Mouse (Mus musculus) lung, embryonic 14.5 days (tissue): Measurements from ENCODE around the gene Troap. TPM values are rescaled to one million over a fixed set of nuclear protein-coding genes. Genes with fewer than 3 reads are reported as not detected.

Source experiments
- ATAC-seq: fragments of 200-750 bp; cut with Nextera tagmentation; 2 replicates; pipeline ENCODE4 v1.8.0; 2017; ENCODE audit warnings: mild to moderate bottlenecking, moderate TSS enrichment, moderate library complexity; ENCODE audit not compliant: insufficient read depth
- DNase-seq: peaks from one replicate; pipeline ENCODE4 v3.0.0-alpha.2; 2015
- H3K27ac ChIP-seq: fragments of 300-500 bp; sonication (generic); 2 replicates; pipeline ENCODE4 v1.5.1; 2014; ENCODE audit warnings: low read depth, mild to moderate bottlenecking, moderate library complexity
- H3K27me3 ChIP-seq: fragments of 300-500 bp; sonication (generic); 2 replicates; pipeline ENCODE4 v1.6.1; 2014; ENCODE audit warnings: low read length, control low read depth; ENCODE audit not compliant: insufficient read depth
- H3K36me3 ChIP-seq: fragments of 300-500 bp; sonication (generic); 2 replicates; pipeline ENCODE4 v1.6.1; 2014; ENCODE audit warnings: control low read depth; ENCODE audit not compliant: insufficient read depth
- H3K4me1 ChIP-seq: fragments of 300-500 bp; sonication (generic); 2 replicates; pipeline ENCODE4 v1.6.1; 2014; ENCODE audit warnings: antibody characterized with exemption, control low read depth; ENCODE audit not compliant: insufficient read depth
- H3K4me2 ChIP-seq: fragments of 300-500 bp; sonication (generic); 2 replicates; pipeline ENCODE4 v1.6.1; 2014; ENCODE audit warnings: mild to moderate bottlenecking
- H3K4me3 ChIP-seq: fragments of 300-500 bp; sonication (generic); 2 replicates; pipeline ENCODE4 v1.5.1; 2014; ENCODE audit warnings: low read depth, low read length
- H3K9ac ChIP-seq: fragments of 300-500 bp; sonication (generic); 2 replicates; pipeline ENCODE4 v1.6.1; 2014
- H3K9me3 ChIP-seq: fragments of 300-500 bp; sonication (generic); 2 replicates; pipeline ENCODE4 v1.6.1; 2016; ENCODE audit warnings: low read depth, low read length, control low read depth
- CTCF ChIP-seq: IDR thresholded peaks from 2 replicates; pipeline ENCODE4 v1.5.1; 2016; ENCODE audit warnings: antibody characterized with exemption, low read depth
- WGBS: fragments of 180-500 bp; shearing (Covaris S2); extraction: QIAGEN DNeasy Blood & Tissue Kit; methylation state at CpG from one replicate; pipeline ENCODE4 v1.1.7; 2014; 5-methylcytosine and 5-hydroxymethylcytosine counted together
- polyA plus RNA-seq: library from polyadenylated mRNA; unstranded; fragments of >200 nt; fragmentation: Nextera tagmentation; extraction: Ambion mirVana; gene quantifications from 2 replicates; pipeline ENCODE4 v1.2.1, GENCODE M21; 2014

The Troap gene
- polyA plus RNA-seq, 1 experiment from 2014 or later: 35.1 TPM

DNA sequence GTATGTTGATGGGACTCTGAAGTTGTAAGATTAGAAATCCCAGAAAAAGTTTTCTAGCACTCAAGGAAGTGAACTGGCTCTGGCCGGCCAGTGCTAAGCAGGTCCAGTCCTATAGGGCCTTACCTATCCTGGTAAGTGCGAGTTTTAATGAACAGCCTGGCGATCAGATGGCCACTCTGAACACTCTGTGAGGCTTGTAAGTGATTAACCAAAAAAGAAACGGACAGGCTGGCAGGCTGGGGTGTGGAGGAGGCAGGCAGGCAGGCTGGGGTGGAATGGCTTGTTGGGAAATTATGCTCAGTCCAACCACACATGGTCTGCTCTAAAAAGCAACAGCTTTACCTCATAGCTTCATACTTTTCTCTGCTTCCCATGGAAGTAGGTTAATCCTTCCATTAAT is 38.9 kb upstream of the Troap start:
- TF ChIP-seq CTCF: no peak
- H3K4me1 ChIP-seq: peaks cover 17% of the 10 kb centered on the region
- H3K9ac ChIP-seq: no peak overlapping the region
- ATAC-seq (no peak), DNase-seq (no peak)
- no peak overlapping the region for H3K4me3 ChIP-seq
- H3K36me3 ChIP-seq: peaks cover 41% of the 10 kb centered on the region
- WGBS: 88% methylated on average over 4 of the region's 4 CpGs
- no peak overlapping the region for H3K4me2 ChIP-seq
- H3K27ac ChIP-seq: no peak overlapping the region
- H3K9me3 ChIP-seq: no peaks in the 10 kb centered on the region
- no peaks in the 10 kb centered on the region for H3K27me3 ChIP-seq

DNA sequence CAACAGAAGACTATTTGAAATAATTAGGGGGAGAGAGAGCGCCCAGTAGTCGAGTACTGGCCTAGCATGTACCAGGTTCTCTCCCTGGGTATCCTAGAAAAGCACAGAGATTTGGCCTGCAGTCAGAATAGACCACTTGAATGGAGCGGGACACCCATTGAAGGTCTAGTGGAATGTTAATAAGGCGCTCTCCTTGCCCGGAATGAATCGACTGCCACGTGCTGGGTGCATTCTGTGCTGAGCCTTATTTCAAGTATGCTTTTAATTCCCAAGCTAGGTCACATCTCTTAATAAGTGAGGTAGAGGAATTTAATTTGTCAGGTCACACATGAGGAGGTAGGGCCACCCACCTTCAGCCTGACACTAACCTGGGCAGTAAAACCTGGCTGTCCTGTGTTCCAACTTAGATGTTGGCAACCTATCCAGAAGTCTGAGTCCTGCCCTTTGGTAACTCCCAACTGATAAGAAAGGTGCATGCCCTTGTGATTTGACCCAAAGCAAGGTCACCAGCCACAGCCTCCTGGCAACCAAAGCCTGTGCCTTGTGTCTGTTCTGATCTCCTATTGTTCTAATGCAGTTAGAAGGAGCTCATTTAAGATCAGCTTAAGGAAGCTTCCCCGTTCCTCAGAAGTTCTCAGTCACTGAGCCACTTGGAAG is 38.0 kb upstream of the Troap start:
- Histone ChIP-seq H3K27ac (no peak overlapping the region), H3K4me2 (no peak overlapping the region), H3K36me3 (peaks cover 41% of the 10 kb centered on the region), H3K4me1 (peaks cover 15% of the 10 kb centered on the region), H3K9ac (no peak overlapping the region), H3K27me3 (no peaks in the 10 kb centered on the region), H3K9me3 (no peaks in the 10 kb centered on the region), H3K4me3 (no peak overlapping the region)
- ATAC-seq: no peak
- TF ChIP-seq CTCF: no peak
- DNase-seq: no peak
- 91% methylated on average over 8 of the region's 8 CpGs for WGBS

DNA sequence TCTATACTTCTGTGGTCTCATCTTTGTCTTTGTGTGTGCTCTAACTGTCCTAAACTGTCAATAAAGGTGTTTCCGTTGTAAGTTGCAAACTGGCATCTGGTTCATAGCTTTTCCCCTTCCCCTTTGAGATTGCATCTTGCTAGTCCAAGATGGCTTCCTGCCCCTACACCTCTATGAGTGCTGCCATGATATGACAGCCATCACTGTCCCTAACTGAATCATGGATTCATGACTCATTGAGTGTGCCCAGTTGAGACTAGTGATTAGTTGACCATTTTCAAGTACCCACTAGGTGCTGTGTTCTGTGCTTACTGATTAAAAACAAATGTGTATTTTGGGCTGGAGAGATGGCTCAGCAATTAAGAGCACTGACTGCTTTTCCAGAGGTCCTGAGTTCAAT is 36.4 kb upstream of the Troap start:
- no peak overlapping the region for H3K4me3 ChIP-seq
- no peak for TF ChIP-seq CTCF
- no peaks in the 10 kb centered on the region for H3K4me1 ChIP-seq
- no peaks in the 10 kb centered on the region for H3K9me3 ChIP-seq
- 100% methylated on average over 1 of the region's 1 CpGs for WGBS
- no peak overlapping the region for H3K27ac ChIP-seq
- H3K36me3 ChIP-seq: peaks cover 41% of the 10 kb centered on the region
- H3K4me2 ChIP-seq: no peak overlapping the region
- no peaks in the 10 kb centered on the region for H3K27me3 ChIP-seq
- DNase-seq (no peak), ATAC-seq (no peak)
- H3K9ac ChIP-seq: no peak overlapping the region

DNA sequence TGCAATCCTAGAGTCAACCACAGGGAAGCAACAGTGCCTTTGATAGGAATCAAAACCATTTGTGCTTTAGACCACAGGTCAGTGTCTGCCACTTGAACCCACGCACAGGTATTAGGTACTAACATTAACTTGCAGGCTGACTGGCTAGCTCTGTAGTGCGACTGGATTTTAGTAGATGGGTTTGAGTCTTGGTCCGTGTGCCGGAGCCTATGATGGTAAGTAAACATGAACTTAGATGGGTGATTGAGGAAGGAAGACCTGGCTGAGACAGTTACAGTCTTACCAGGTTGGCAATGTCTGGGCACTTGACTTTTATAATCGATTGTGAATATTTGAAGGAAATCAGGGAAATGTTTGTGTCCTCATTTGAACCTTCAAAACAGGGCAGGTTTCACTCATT is 35.6 kb upstream of the Troap start:
- H3K4me2 ChIP-seq: no peak overlapping the region
- H3K9ac ChIP-seq: no peak overlapping the region
- peaks cover 39% of the 10 kb centered on the region for H3K36me3 ChIP-seq
- TF ChIP-seq CTCF: no peak
- DNase-seq (no peak), ATAC-seq (no peak)
- no peaks in the 10 kb centered on the region for H3K4me1 ChIP-seq
- no peak overlapping the region for H3K4me3 ChIP-seq
- 84% methylated on average over 5 of the region's 5 CpGs for WGBS
- no peaks in the 10 kb centered on the region for H3K27me3 ChIP-seq
- H3K9me3 ChIP-seq: no peaks in the 10 kb centered on the region
- H3K27ac ChIP-seq: no peak overlapping the region

DNA sequence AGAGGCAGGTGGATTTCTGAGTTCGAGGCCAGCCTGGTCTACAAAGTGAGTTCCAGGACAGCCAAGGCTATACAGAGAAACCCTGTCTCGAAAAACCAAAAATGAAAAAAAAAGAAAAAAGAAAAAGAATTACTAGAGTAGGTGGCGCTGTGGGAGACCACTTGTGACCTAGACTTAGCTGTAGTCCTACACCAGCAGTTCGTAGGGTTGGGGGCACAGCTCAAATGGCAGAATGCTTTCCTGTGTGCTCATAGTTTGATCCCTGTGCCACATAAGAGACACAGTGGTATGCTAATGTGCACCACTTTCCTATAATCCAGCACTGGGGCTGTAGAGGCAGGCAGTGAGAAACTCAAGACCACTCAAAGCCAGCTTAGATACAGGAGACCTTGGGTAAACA is 35.1 kb upstream of the Troap start:
- Histone ChIP-seq H3K4me1 (no peaks in the 10 kb centered on the region), H3K36me3 (peaks cover 37% of the 10 kb centered on the region), H3K27me3 (no peaks in the 10 kb centered on the region), H3K4me2 (no peak overlapping the region), H3K9me3 (no peaks in the 10 kb centered on the region), H3K27ac (no peak overlapping the region), H3K4me3 (no peak overlapping the region), H3K9ac (no peak overlapping the region)
- no peak for ATAC-seq
- TF ChIP-seq CTCF: no peak
- WGBS: 62% methylated on average over 4 of the region's 4 CpGs
- no peak for DNase-seq

- H3K36me3 ChIP-seq: peaks cover 28% of the 10 kb centered on the region
- DNase-seq (no peak), ATAC-seq (no peak)
- no peaks in the 10 kb centered on the region for H3K4me1 ChIP-seq
- no peak overlapping the region for H3K27ac ChIP-seq
- H3K9me3 ChIP-seq: no peaks in the 10 kb centered on the region
- no peak overlapping the region for H3K9ac ChIP-seq
- H3K27me3 ChIP-seq: no peaks in the 10 kb centered on the region
- WGBS: 49% methylated on average over 26 of the region's 26 CpGs
- no peak overlapping the region for H3K4me2 ChIP-seq
- peak; percentile 51 for TF ChIP-seq CTCF
- no peak overlapping the region for H3K4me3 ChIP-seq
These were observed 34.1 kb upstream of the Troap start for GRCm38 (mm10) chr15:99039996-99040919.

DNA sequence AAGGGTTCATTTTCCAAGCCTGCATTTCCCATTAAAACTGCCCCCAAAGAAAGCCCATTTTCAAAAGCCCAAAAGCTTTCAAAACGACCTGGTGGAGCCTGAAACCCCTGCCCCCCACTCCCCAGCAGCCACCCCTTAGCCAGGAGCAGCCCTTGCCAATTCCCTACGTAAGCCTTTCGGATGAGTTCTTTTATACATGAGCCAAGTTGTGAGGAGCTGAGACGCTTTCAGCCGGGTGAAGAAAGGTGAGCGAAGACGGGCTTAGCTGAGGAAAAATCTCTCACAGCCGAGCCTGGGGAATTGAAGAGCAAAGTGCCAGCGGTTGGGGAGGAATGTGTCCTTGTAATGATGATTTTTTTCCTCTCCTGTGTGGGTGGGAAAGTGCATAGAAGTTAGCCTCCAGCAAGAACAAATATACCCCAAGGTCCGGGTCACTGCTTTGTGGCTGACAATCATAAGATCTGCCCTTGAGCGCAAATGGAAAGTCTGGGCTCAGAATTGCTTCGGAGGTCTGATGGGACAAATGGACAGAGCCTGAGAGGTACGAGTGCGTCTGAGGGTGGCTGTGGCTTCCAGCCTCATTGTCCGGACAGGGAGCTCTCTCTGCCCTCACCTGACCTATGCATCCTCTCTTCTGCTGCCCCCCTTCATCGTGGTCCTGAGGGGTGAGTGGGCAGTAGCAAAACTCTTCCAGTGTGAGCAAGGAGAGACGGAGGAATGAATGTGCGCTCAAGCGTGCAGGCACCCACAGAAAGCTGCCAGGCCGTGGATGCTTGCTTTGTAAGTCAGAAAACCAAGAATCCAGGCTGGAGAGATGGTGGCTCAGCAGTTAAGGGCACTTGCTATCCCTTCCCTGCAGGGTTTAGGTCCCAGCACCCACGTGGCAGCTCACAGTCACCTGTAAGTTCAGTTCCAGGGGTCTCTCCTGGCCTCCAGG is 33.2 kb upstream of the Troap start:
- Histone ChIP-seq H3K9me3 (no peaks in the 10 kb centered on the region), H3K9ac (no peak overlapping the region), H3K27me3 (no peaks in the 10 kb centered on the region), H3K4me3 (no peak overlapping the region), H3K36me3 (peaks cover 18% of the 10 kb centered on the region), H3K4me2 (no peak overlapping the region), H3K4me1 (no peaks in the 10 kb centered on the region), H3K27ac (no peak overlapping the region)
- WGBS: 48% methylated on average over 21 of the region's 21 CpGs
- ATAC-seq (no peak), DNase-seq (no peak)
- TF ChIP-seq CTCF: no peak
